Mouse (Mus musculus) limb, embryonic 12.5 days (tissue): Measurements from ENCODE around the gene Sfi1. TPM values are rescaled to one million over a fixed set of nuclear protein-coding genes. Genes with fewer than 3 reads are reported as not detected.

ENCODE experiments used
- ATAC-seq: fragments of 200-750 bp; cut with Nextera tagmentation; 2 replicates; pipeline ENCODE4 v1.8.0; 2017; ENCODE audit warnings: low read depth, moderate TSS enrichment; ENCODE audit not compliant: insufficient number of reproducible peaks, insufficient read depth, low FRiP score, low TSS enrichment
- H3K27ac ChIP-seq: fragments of 300-500 bp; sonication (generic); 2 replicates; pipeline ENCODE4 v1.5.1; 2016; ENCODE audit warnings: mild to moderate bottlenecking, moderate library complexity
- H3K27me3 ChIP-seq: fragments of 300-500 bp; sonication (generic); 2 replicates; pipeline ENCODE4 v1.6.1; 2016; ENCODE audit warnings: mild to moderate bottlenecking, moderate library complexity
- H3K36me3 ChIP-seq: fragments of 300-500 bp; sonication (generic); 2 replicates; pipeline ENCODE4 v1.6.1; 2016; ENCODE audit warnings: mild to moderate bottlenecking, moderate library complexity
- H3K4me1 ChIP-seq: fragments of 300-500 bp; sonication (generic); replicated peaks from 2 replicates; pipeline ENCODE4 v1.6.1; 2016
- H3K4me2 ChIP-seq: fragments of 300-500 bp; sonication (generic); 2 replicates; pipeline ENCODE4 v1.6.1; 2016; ENCODE audit warnings: mild to moderate bottlenecking, moderate library complexity
- H3K4me3 ChIP-seq: fragments of 300-500 bp; sonication (generic); replicated peaks from 2 replicates; pipeline ENCODE4 v1.5.1; 2016; ENCODE audit warnings: mild to moderate bottlenecking
- H3K9ac ChIP-seq: fragments of 300-500 bp; sonication (generic); replicated peaks from 2 replicates; pipeline ENCODE4 v1.6.1; 2016; ENCODE audit warnings: mild to moderate bottlenecking, moderate library complexity
- H3K9me3 ChIP-seq: fragments of 300-500 bp; sonication (generic); 2 replicates; pipeline ENCODE4 v1.6.1; 2016; ENCODE audit warnings: mild to moderate bottlenecking, moderate library complexity
- WGBS: fragments of 180-500 bp; shearing (Covaris S2); methylation state at CpG from one replicate; pipeline ENCODE4 v1.1.7; 2016; 5-methylcytosine and 5-hydroxymethylcytosine counted together
- polyA plus RNA-seq: library from polyadenylated mRNA; unstranded; fragments of >200 nt; fragmentation: Nextera tagmentation; extraction: Ambion mirVana; gene quantifications from 2 replicates; pipeline ENCODE4 v1.2.1, GENCODE M21; 2016

Gene Sfi1
- 14.2 and 18.9 TPM in 2 replicates for polyA plus RNA-seq

- no peaks in the 10 kb centered on the region for H3K4me1 ChIP-seq
- H3K9me3 ChIP-seq = no peaks in the 10 kb centered on the region
- ATAC-seq = no peak
- H3K36me3 ChIP-seq = no peaks in the 10 kb centered on the region
- H3K9ac ChIP-seq = no peak within 1 kb of the TSS
- H3K4me3 ChIP-seq = no peak within 1 kb of the TSS
- H3K4me2 ChIP-seq = no peak within 1 kb of the TSS
- H3K27me3 ChIP-seq = no peaks in the 10 kb centered on the region
- 86% methylated on average over 25 of the region's 25 CpGs for WGBS
- H3K27ac ChIP-seq = no peak within 1 kb of the TSS
Observed at GRCm38 (mm10) chr11:3193363-3193762, at the start of gene Sfi1. Sfi1 (minus strand) TSS chr11:3193463.

DNA sequence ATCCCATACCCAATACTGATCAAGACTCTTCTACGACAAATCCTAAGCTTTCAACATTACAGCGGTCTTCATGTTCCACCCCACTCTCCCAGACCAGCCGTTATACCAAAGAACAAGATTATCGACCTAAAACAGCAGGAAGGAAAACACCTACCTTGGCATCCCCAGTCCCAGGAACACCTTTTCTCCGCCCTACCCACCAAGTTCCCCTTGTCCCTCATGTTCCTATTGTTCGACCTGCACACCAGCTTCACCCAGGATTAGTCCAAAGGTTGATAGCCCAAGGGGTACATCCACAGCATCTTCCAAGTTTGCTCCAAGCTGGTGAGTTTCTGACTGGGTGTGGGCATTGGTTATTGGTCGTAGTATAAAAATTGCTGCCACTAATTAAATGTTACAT lies 49.1 kb upstream of the Sfi1 start:
- H3K36me3 ChIP-seq = peaks cover 95% of the 10 kb centered on the region
- H3K4me1 ChIP-seq = no peaks in the 10 kb centered on the region
- no peaks in the 10 kb centered on the region for H3K27me3 ChIP-seq
- WGBS = 92% methylated on average over 7 of the region's 7 CpGs
- no peak for ATAC-seq
- no peaks in the 10 kb centered on the region for H3K9me3 ChIP-seq
- H3K4me2 ChIP-seq = no peak overlapping the region
- H3K4me3 ChIP-seq = no peak overlapping the region
- H3K27ac ChIP-seq = no peak overlapping the region
- no peak overlapping the region for H3K9ac ChIP-seq

GRCm38 (mm10) chr11:3235277-3235676 lies 42.0 kb upstream of the Sfi1 start:
- no peak overlapping the region for H3K27ac ChIP-seq
- peaks cover 97% of the 10 kb centered on the region for H3K36me3 ChIP-seq
- no peaks in the 10 kb centered on the region for H3K4me1 ChIP-seq
- H3K9me3 ChIP-seq = no peaks in the 10 kb centered on the region
- no peak overlapping the region for H3K9ac ChIP-seq
- ATAC-seq = no peak
- WGBS = 90% methylated on average over 5 of the region's 5 CpGs
- no peaks in the 10 kb centered on the region for H3K27me3 ChIP-seq
- no peak overlapping the region for H3K4me2 ChIP-seq
- no peak overlapping the region for H3K4me3 ChIP-seq

- Histone ChIP-seq H3K9me3 (no peaks in the 10 kb centered on the region), H3K36me3 (peaks cover 96% of the 10 kb centered on the region), H3K27me3 (no peaks in the 10 kb centered on the region), H3K4me1 (no peaks in the 10 kb centered on the region), H3K4me2 (no peak overlapping the region), H3K4me3 (no peak overlapping the region), H3K27ac (no peak overlapping the region), H3K9ac (no peak overlapping the region)
- no peak for ATAC-seq
- 96% methylated on average over 4 of the region's 4 CpGs for WGBS
Observed at GRCm38 (mm10) chr11:3233704-3234103, 40.4 kb upstream of the Sfi1 start.

DNA sequence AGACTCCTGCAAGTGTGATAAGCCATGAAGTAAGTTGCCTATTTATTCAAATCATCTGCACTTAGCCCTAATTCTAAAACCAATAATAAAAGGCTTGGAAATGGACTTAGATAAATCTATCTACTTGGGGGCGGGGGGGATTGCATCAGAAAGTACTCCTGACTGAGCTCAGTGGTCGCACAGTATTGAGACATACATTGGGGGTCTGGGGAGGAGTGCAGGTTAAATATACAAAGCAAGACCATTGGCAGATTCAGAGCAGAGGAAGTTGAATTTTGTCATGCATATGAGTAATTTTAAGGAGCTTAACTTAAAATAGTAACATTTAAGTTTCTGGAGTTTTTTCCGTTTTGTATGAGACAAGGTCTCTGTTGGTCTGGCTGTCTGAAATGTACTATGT lies 39.0 kb upstream of the Sfi1 start:
- ATAC-seq = no peak
- Histone ChIP-seq H3K4me2 (no peak overlapping the region), H3K4me1 (no peaks in the 10 kb centered on the region), H3K36me3 (peaks cover 91% of the 10 kb centered on the region), H3K9ac (no peak overlapping the region), H3K4me3 (no peak overlapping the region), H3K27me3 (no peaks in the 10 kb centered on the region), H3K9me3 (no peaks in the 10 kb centered on the region), H3K27ac (no peak overlapping the region)
- 94% methylated on average over 3 of the region's 3 CpGs for WGBS

DNA sequence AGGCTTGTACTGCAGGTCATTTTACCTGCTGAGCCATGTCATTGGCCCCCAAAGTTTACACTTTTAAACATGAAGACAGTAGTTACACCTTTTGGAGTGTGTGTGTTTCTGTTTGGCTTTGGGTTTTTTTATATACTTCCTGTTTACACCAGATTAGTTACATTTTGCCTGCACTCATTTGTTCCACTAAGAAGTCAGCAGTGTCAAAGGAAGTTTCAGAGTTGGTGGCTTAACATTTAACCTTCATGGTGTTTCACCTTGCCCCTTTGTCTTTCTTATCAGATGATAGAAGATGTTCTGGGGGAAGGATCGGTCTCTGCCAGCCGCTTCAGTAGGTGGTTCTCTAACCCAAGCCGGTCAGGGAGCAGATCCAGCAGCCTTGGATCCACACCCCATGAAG lies 33.9 kb upstream of the Sfi1 start:
- H3K4me2 ChIP-seq = no peak overlapping the region
- H3K9me3 ChIP-seq = no peaks in the 10 kb centered on the region
- peaks cover 89% of the 10 kb centered on the region for H3K36me3 ChIP-seq
- H3K9ac ChIP-seq = no peak overlapping the region
- no peaks in the 10 kb centered on the region for H3K27me3 ChIP-seq
- 96% methylated on average over 3 of the region's 3 CpGs for WGBS
- no peak overlapping the region for H3K27ac ChIP-seq
- no peak overlapping the region for H3K4me3 ChIP-seq
- no peak for ATAC-seq
- no peaks in the 10 kb centered on the region for H3K4me1 ChIP-seq

DNA sequence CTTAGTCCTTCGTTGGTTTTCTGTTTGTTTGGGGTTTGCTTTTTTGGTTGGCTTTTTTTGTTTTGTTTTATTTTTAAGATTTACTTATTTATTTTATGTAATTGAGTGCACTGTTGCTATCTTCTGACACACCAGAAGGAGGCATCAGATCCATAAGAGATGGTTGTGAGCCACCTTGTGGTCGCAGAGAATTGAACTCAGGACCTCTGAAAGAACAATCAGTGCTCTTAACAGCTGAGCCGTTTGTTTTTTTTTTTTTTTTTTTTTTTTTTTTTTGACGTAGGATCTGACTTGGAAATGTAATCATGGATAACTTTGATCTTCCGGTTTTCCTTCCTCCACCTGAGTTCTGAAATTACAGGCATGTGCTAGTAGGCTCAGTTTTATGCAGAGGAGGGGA lies 29.8 kb upstream of the Sfi1 start:
- Histone ChIP-seq H3K27ac (no peak overlapping the region), H3K4me3 (no peak overlapping the region), H3K36me3 (peaks cover 87% of the 10 kb centered on the region), H3K4me1 (no peaks in the 10 kb centered on the region), H3K27me3 (no peaks in the 10 kb centered on the region), H3K9me3 (no peaks in the 10 kb centered on the region), H3K9ac (no peak overlapping the region), H3K4me2 (no peak overlapping the region)
- no peak for ATAC-seq
- WGBS = 69% methylated on average over 5 of the region's 5 CpGs

DNA sequence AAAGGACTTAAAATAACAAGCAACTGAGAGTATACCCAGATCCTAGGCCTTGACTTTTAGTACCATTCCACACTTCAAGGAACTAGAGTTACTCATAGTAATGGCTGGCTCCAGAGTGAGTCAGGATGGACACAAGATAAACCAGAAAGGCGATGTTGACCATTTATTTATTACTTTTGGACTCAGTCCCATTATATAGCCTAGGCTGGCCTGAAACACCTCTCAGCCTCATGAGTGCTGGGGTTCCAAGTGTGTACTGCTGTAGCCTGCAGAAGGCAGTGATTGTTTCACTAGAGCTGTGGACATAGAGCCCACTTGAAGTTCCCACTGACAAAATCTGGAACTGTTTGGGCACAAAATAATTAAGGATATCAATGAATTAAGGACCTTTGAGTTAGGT lies 19.3 kb upstream of the Sfi1 start:
- no peak overlapping the region for H3K9ac ChIP-seq
- H3K27me3 ChIP-seq = no peaks in the 10 kb centered on the region
- H3K4me2 ChIP-seq = no peak overlapping the region
- 97% methylated on average over 1 of the region's 1 CpGs for WGBS
- ATAC-seq = no peak
- H3K36me3 ChIP-seq = peaks cover 87% of the 10 kb centered on the region
- H3K9me3 ChIP-seq = no peaks in the 10 kb centered on the region
- H3K4me3 ChIP-seq = no peak overlapping the region
- no peaks in the 10 kb centered on the region for H3K4me1 ChIP-seq
- no peak overlapping the region for H3K27ac ChIP-seq

DNA sequence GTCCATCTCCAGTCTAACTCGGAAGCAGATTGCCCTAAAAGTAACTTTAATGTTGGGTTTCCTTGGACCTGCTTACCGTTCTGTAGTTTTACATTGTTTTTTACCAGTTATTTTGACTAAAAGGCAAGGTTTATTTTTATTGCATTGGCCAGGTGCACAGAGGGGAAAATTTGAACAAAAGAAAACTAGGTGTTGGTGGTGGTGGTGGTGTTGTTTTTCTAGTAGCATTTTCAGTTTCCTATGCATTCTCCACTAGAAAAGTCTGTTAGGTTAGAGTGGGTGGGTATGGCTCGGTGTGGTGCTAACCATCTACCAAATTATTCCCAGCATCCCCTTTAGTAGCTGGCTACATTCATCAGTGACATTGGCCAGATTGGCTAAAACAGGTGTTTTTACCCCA lies 13.5 kb upstream of the Sfi1 start:
- no peak for ATAC-seq
- no peaks in the 10 kb centered on the region for H3K9me3 ChIP-seq
- no peak overlapping the region for H3K9ac ChIP-seq
- no peak overlapping the region for H3K4me2 ChIP-seq
- no peak overlapping the region for H3K4me3 ChIP-seq
- peaks cover 66% of the 10 kb centered on the region for H3K36me3 ChIP-seq
- H3K27me3 ChIP-seq = no peaks in the 10 kb centered on the region
- 0 out of 2 replicates have a peak, but pooled peaks cover 5% of the 10 kb centered on the region for H3K4me1 ChIP-seq
- H3K27ac ChIP-seq = no peak overlapping the region
- 94% methylated on average over 3 of the region's 3 CpGs for WGBS

DNA sequence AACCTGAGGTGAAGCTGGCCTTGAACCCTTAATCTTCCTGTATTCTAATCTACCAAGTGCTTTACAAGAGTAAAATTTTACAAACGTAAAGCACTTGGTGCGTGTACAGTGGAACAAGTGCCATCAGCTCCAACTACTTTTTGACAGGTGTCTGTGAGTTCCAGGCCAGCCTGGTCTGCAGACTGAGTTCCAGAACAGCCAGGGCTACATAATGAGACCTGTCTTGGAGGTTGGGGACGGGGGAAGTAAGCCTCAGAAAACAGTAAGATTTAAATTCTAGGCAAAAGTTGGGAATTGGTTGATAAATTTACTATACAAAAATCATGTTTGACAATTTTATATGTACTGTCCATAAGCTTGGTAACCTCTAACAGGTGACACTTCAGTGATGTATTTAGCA lies 11.9 kb upstream of the Sfi1 start:
- peaks cover 54% of the 10 kb centered on the region for H3K36me3 ChIP-seq
- H3K4me3 ChIP-seq = no peak overlapping the region
- no peak for ATAC-seq
- H3K4me1 ChIP-seq = 0 out of 2 replicates have a peak, but pooled peaks cover 5% of the 10 kb centered on the region
- no peak overlapping the region for H3K9ac ChIP-seq
- WGBS = 94% methylated on average over 3 of the region's 3 CpGs
- H3K27me3 ChIP-seq = no peaks in the 10 kb centered on the region
- no peak overlapping the region for H3K4me2 ChIP-seq
- H3K9me3 ChIP-seq = no peaks in the 10 kb centered on the region
- no peak overlapping the region for H3K27ac ChIP-seq

GRCm38 (mm10) chr11:3203771-3204170 lies 10.5 kb upstream of the Sfi1 start:
- peak overlapping the region; percentile 39 for H3K4me2 ChIP-seq
- no peak overlapping the region for H3K27ac ChIP-seq
- WGBS = 82% methylated on average over 2 of the region's 2 CpGs
- no peak for ATAC-seq
- H3K36me3 ChIP-seq = peaks cover 41% of the 10 kb centered on the region
- 0 out of 2 replicates have a peak, but pooled peaks cover 5% of the 10 kb centered on the region for H3K4me1 ChIP-seq
- no peaks in the 10 kb centered on the region for H3K9me3 ChIP-seq
- no peak overlapping the region for H3K9ac ChIP-seq
- H3K4me3 ChIP-seq = peak overlapping the region; percentile 41
- no peaks in the 10 kb centered on the region for H3K27me3 ChIP-seq

- peak; percentile 13; the same call in 1 of the 2 replicates for ATAC-seq
- peak overlapping the region; percentile 19; the same call in 1 of the 2 replicates for H3K27ac ChIP-seq
- H3K36me3 ChIP-seq = peaks cover 34% of the 10 kb centered on the region
- 0% methylated on average over 54 of the region's 57 CpGs for WGBS
- H3K4me1 ChIP-seq = 0 out of 2 replicates have a peak, but pooled peaks cover 5% of the 10 kb centered on the region
- H3K4me3 ChIP-seq = peak overlapping the region; percentile 41
- no peaks in the 10 kb centered on the region for H3K9me3 ChIP-seq
- H3K4me2 ChIP-seq = peak overlapping the region; percentile 39
- no peaks in the 10 kb centered on the region for H3K27me3 ChIP-seq
- peak overlapping the region; percentile 44 for H3K9ac ChIP-seq
Observed at GRCm38 (mm10) chr11:3202781-3203441, 9.6 kb upstream of the Sfi1 start.
